Mouse (Mus musculus) limb, embryonic 11.5 days (tissue): ENCODE measurements at regions not wholly inside any gene's neighbourhood (a gene's known extent, or its start where the extent isn't known, plus 50 kb on each side); places are given as distances from the start of the nearest gene placed in this dataset.
"Not testable (repeated sequence)": the region's sequence is repeated elsewhere in the genome, so short reads cannot be mapped to it uniquely, and the experiment has no call there.

Experiments used
- ATAC-seq: fragments of 200-750 bp; cut with Nextera tagmentation; 2 replicates; pipeline ENCODE4 v1.8.0; 2017; ENCODE audit warnings: low read depth; ENCODE audit not compliant: insufficient number of reproducible peaks, low FRiP score, low TSS enrichment
- DNase-seq: peaks from one replicate; pipeline ENCODE4 v3.0.0-alpha.2; 2015; ENCODE audit warnings: low spot score
- H3K27ac ChIP-seq: fragments of 300-500 bp; sonication (generic); replicated peaks from 2 replicates; pipeline ENCODE4 v1.5.1; 2014; ENCODE audit warnings: low read depth, mild to moderate bottlenecking, low read length
- H3K27me3 ChIP-seq: fragments of 300-500 bp; sonication (generic); 2 replicates; pipeline ENCODE4 v1.6.1; 2014; ENCODE audit warnings: mild to moderate bottlenecking, low read length, mixed read lengths; ENCODE audit not compliant: control insufficient read depth, insufficient read depth
- H3K36me3 ChIP-seq: fragments of 300-500 bp; sonication (generic); 2 replicates; pipeline ENCODE4 v1.6.1; 2014; ENCODE audit warnings: mild to moderate bottlenecking, low read length, moderate library complexity, mixed read lengths; ENCODE audit not compliant: control insufficient read depth, insufficient read depth
- H3K4me1 ChIP-seq: fragments of 300-500 bp; sonication (generic); 2 replicates; pipeline ENCODE4 v1.6.1; 2014; ENCODE audit warnings: low read length, mixed read lengths; ENCODE audit not compliant: control insufficient read depth, insufficient read depth
- H3K4me2 ChIP-seq: fragments of 300-500 bp; sonication (generic); 2 replicates; pipeline ENCODE4 v1.6.1; 2014; ENCODE audit warnings: low read depth, mild to moderate bottlenecking, moderate library complexity; ENCODE audit not compliant: severe bottlenecking
- H3K4me3 ChIP-seq: fragments of 300-500 bp; sonication (generic); 2 replicates; pipeline ENCODE4 v1.5.1; 2014; ENCODE audit warnings: low read depth, low read length
- H3K9ac ChIP-seq: fragments of 300-500 bp; sonication (generic); 2 replicates; pipeline ENCODE4 v1.6.1; 2014; ENCODE audit warnings: mild to moderate bottlenecking, low read length
- H3K9me3 ChIP-seq: fragments of 300-500 bp; sonication (generic); 2 replicates; pipeline ENCODE4 v1.6.1; 2016; ENCODE audit warnings: low read length; ENCODE audit not compliant: control insufficient read depth
- WGBS: fragments of 180-500 bp; shearing (Covaris S2); extraction: QIAGEN DNeasy Blood & Tissue Kit; methylation state at CpG from one replicate; pipeline ENCODE4 v1.1.7; 2014; 5-methylcytosine and 5-hydroxymethylcytosine counted together

- no peaks in the 10 kb centered on the region for H3K36me3 ChIP-seq
- H3K9me3 ChIP-seq = no peaks in the 10 kb centered on the region
- H3K27ac ChIP-seq = no peak overlapping the region
- H3K9ac ChIP-seq = no peak overlapping the region
- H3K4me3 ChIP-seq = no peak overlapping the region
- DNase-seq (no peak), ATAC-seq (no peak)
- H3K4me2 ChIP-seq = no peak overlapping the region
- 95% methylated on average over 5 of the region's 5 CpGs for WGBS
- H3K27me3 ChIP-seq = no peaks in the 10 kb centered on the region
- H3K4me1 ChIP-seq = no peaks in the 10 kb centered on the region
Observed at GRCm38 (mm10) chr14:76735997-76736396, 179.3 kb upstream of the Serp2 start.

GRCm38 (mm10) chr14:76735107-76735506, 178.4 kb upstream of the Serp2 start:
- 56% methylated on average over 4 of the region's 4 CpGs for WGBS

GRCm38 (mm10) chr14:76733258-76733823, 176.7 kb upstream of the Serp2 start:
- Histone ChIP-seq H3K9me3 (no peaks in the 10 kb centered on the region), H3K36me3 (no peaks in the 10 kb centered on the region), H3K9ac (no peak overlapping the region), H3K27me3 (no peaks in the 10 kb centered on the region), H3K4me1 (no peaks in the 10 kb centered on the region), H3K27ac (no peak overlapping the region), H3K4me2 (no peak overlapping the region), H3K4me3 (no peak overlapping the region)
- 88% methylated on average over 8 of the region's 8 CpGs for WGBS
- ATAC-seq = no peak
- DNase-seq = no peak

More at GRCm38 (mm10) chr14:76735107-76735506, 178.4 kb upstream of the Serp2 start:
- ATAC-seq (no peak), DNase-seq (no peak)
- H3K27ac ChIP-seq = no peak overlapping the region
- no peaks in the 10 kb centered on the region for H3K27me3 ChIP-seq
- no peaks in the 10 kb centered on the region for H3K36me3 ChIP-seq
- H3K4me3 ChIP-seq = no peak overlapping the region
- no peaks in the 10 kb centered on the region for H3K4me1 ChIP-seq
- no peak overlapping the region for H3K9ac ChIP-seq
- H3K9me3 ChIP-seq = no peaks in the 10 kb centered on the region
- H3K4me2 ChIP-seq = no peak overlapping the region

GRCm38 (mm10) chr14:76731096-76731986, 174.7 kb upstream of the Serp2 start:
- no peaks in the 10 kb centered on the region for H3K27me3 ChIP-seq
- no peak for DNase-seq
- no peaks in the 10 kb centered on the region for H3K9me3 ChIP-seq
- 83% methylated on average over 19 of the region's 19 CpGs for WGBS
- no peak overlapping the region for H3K4me3 ChIP-seq
- no peaks in the 10 kb centered on the region for H3K36me3 ChIP-seq
- no peak for ATAC-seq
- no peaks in the 10 kb centered on the region for H3K4me1 ChIP-seq
- no peak overlapping the region for H3K4me2 ChIP-seq
- H3K9ac ChIP-seq = no peak overlapping the region
- no peak overlapping the region for H3K27ac ChIP-seq

- Histone ChIP-seq H3K27ac (no peak overlapping the region), H3K36me3 (no peaks in the 10 kb centered on the region), H3K4me1 (no peaks in the 10 kb centered on the region), H3K27me3 (no peaks in the 10 kb centered on the region), H3K4me2 (no peak overlapping the region), H3K9ac (no peak overlapping the region), H3K9me3 (no peaks in the 10 kb centered on the region), H3K4me3 (no peak overlapping the region)
- ATAC-seq (no peak), DNase-seq (no peak)
- WGBS = 94% methylated on average over 2 of the region's 2 CpGs
Observed at GRCm38 (mm10) chr14:76725844-76726243, 169.2 kb upstream of the Serp2 start.

GRCm38 (mm10) chr14:76725231-76725630, 168.5 kb upstream of the Serp2 start:
- H3K4me2 ChIP-seq, H3K4me1 ChIP-seq, H3K27ac ChIP-seq, H3K9ac ChIP-seq, DNase-seq, H3K27me3 ChIP-seq, H3K9me3 ChIP-seq, H3K4me3 ChIP-seq, H3K36me3 ChIP-seq, ATAC-seq: not testable (repeated sequence)
- 91% methylated on average over 4 of the region's 4 CpGs for WGBS

GRCm38 (mm10) chr14:76724826-76725225, 168.1 kb upstream of the Serp2 start:
- WGBS = 87% methylated on average over 8 of the region's 8 CpGs

GRCm38 (mm10) chr14:76724395-76724794, 167.7 kb upstream of the Serp2 start:
- ATAC-seq = no peak
- Histone ChIP-seq H3K27ac (no peak overlapping the region), H3K36me3 (no peaks in the 10 kb centered on the region), H3K4me2 (no peak overlapping the region), H3K4me3 (no peak overlapping the region), H3K27me3 (no peaks in the 10 kb centered on the region), H3K9me3 (no peaks in the 10 kb centered on the region), H3K4me1 (no peaks in the 10 kb centered on the region), H3K9ac (no peak overlapping the region)
- 87% methylated on average over 8 of the region's 8 CpGs for WGBS
- no peak for DNase-seq

More at GRCm38 (mm10) chr14:76724826-76725225, 168.1 kb upstream of the Serp2 start:
- H3K4me3 ChIP-seq = no peak overlapping the region
- no peak for ATAC-seq
- no peaks in the 10 kb centered on the region for H3K4me1 ChIP-seq
- no peak for DNase-seq
- no peaks in the 10 kb centered on the region for H3K9me3 ChIP-seq
- H3K9ac ChIP-seq = no peak overlapping the region
- no peak overlapping the region for H3K27ac ChIP-seq
- H3K27me3 ChIP-seq = no peaks in the 10 kb centered on the region
- H3K36me3 ChIP-seq = no peaks in the 10 kb centered on the region
- H3K4me2 ChIP-seq = no peak overlapping the region
